Mouse (Mus musculus) lung, embryonic 14.5 days (tissue): ENCODE results near the gene Sik3. TPM values are rescaled to one million over a fixed set of nuclear protein-coding genes. Genes with fewer than 3 reads are reported as not detected.

ENCODE experiments used
- ATAC-seq: fragments of 200-750 bp; cut with Nextera tagmentation; 2 replicates; pipeline ENCODE4 v1.8.0; 2017; ENCODE audit warnings: mild to moderate bottlenecking, moderate TSS enrichment, moderate library complexity; ENCODE audit not compliant: insufficient read depth
- DNase-seq: peaks from one replicate; pipeline ENCODE4 v3.0.0-alpha.2; 2015
- H3K27ac ChIP-seq: fragments of 300-500 bp; sonication (generic); 2 replicates; pipeline ENCODE4 v1.5.1; 2014; ENCODE audit warnings: low read depth, mild to moderate bottlenecking, moderate library complexity
- H3K27me3 ChIP-seq: fragments of 300-500 bp; sonication (generic); 2 replicates; pipeline ENCODE4 v1.6.1; 2014; ENCODE audit warnings: low read length, control low read depth; ENCODE audit not compliant: insufficient read depth
- H3K36me3 ChIP-seq: fragments of 300-500 bp; sonication (generic); 2 replicates; pipeline ENCODE4 v1.6.1; 2014; ENCODE audit warnings: control low read depth; ENCODE audit not compliant: insufficient read depth
- H3K4me1 ChIP-seq: fragments of 300-500 bp; sonication (generic); 2 replicates; pipeline ENCODE4 v1.6.1; 2014; ENCODE audit warnings: antibody characterized with exemption, control low read depth; ENCODE audit not compliant: insufficient read depth
- H3K4me2 ChIP-seq: fragments of 300-500 bp; sonication (generic); 2 replicates; pipeline ENCODE4 v1.6.1; 2014; ENCODE audit warnings: mild to moderate bottlenecking
- H3K4me3 ChIP-seq: fragments of 300-500 bp; sonication (generic); 2 replicates; pipeline ENCODE4 v1.5.1; 2014; ENCODE audit warnings: low read depth, low read length
- H3K9ac ChIP-seq: fragments of 300-500 bp; sonication (generic); 2 replicates; pipeline ENCODE4 v1.6.1; 2014
- H3K9me3 ChIP-seq: fragments of 300-500 bp; sonication (generic); 2 replicates; pipeline ENCODE4 v1.6.1; 2016; ENCODE audit warnings: low read depth, low read length, control low read depth
- CTCF ChIP-seq: IDR thresholded peaks from 2 replicates; pipeline ENCODE4 v1.5.1; 2016; ENCODE audit warnings: antibody characterized with exemption, low read depth
- WGBS: fragments of 180-500 bp; shearing (Covaris S2); extraction: QIAGEN DNeasy Blood & Tissue Kit; methylation state at CpG from one replicate; pipeline ENCODE4 v1.1.7; 2014; 5-methylcytosine and 5-hydroxymethylcytosine counted together
- polyA plus RNA-seq: library from polyadenylated mRNA; unstranded; fragments of >200 nt; fragmentation: Nextera tagmentation; extraction: Ambion mirVana; gene quantifications from 2 replicates; pipeline ENCODE4 v1.2.1, GENCODE M21; 2014

Gene Sik3
- polyA plus RNA-seq, 1 experiment from 2014 or later = 15.7 TPM

DNA sequence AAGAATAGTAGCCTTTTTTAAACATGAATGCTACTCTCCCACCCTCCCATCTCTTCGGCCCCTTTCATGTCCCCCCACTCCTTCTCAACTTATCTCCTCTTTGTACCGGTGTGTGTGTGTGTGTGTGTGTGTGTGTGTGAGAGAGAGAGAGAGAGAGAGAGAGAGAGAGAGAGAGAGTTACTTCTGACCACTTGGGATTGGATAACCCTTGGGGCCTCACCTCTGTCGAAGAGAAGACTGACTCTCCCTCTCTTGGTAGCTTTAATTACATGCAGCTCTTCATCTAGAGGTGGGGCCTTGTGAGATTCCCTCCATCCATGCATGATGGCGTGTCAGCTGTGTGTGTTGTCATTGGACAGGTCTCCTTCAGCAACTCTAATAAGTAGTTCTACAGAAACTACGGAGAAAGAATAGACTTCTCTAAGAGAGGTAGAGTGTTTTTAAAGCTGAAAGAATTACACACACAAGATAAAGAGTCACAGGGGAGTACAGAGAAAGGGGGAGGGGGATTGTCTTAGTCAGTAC is 162.2 kb downstream of the Sik3 start:
- ATAC-seq = no peak
- DNase-seq = no peak
- no peak for TF ChIP-seq CTCF
- H3K27ac ChIP-seq = no peak overlapping the region
- no peaks in the 10 kb centered on the region for H3K27me3 ChIP-seq
- no peaks in the 10 kb centered on the region for H3K9me3 ChIP-seq
- H3K36me3 ChIP-seq = no peaks in the 10 kb centered on the region; the same call in 1 of the 2 replicates
- 60% methylated on average over 5 of the region's 5 CpGs for WGBS
- no peak overlapping the region for H3K4me3 ChIP-seq
- no peak overlapping the region for H3K9ac ChIP-seq
- H3K4me1 ChIP-seq = no peaks in the 10 kb centered on the region
- no peak overlapping the region for H3K4me2 ChIP-seq

DNA sequence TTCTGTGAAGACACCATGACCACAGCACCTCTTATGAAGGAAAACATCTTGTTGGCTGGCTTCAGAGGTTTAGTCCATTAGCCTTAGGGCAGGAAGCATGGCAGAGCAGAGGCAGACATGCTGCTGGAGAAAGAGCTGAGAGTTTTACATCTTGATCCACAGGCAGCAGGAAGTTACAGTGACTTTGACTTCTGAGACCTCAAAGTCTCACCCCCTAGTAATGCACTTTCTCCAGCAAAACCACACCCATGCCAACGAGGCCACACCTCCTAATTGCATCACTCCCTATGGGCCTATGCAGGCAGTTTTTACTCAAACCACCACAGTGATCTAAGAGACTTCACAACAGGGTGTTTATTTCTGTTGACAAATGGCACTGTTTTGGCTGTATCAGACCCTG is 162.7 kb downstream of the Sik3 start:
- Histone ChIP-seq H3K4me3 (no peak overlapping the region), H3K36me3 (no peaks in the 10 kb centered on the region; the same call in 1 of the 2 replicates), H3K4me2 (no peak overlapping the region), H3K9me3 (no peaks in the 10 kb centered on the region), H3K27me3 (no peaks in the 10 kb centered on the region), H3K27ac (no peak overlapping the region; the same call in 1 of the 2 replicates), H3K9ac (no peak overlapping the region), H3K4me1 (no peaks in the 10 kb centered on the region)
- 42% methylated on average over 1 of the region's 1 CpGs for WGBS
- DNase-seq (peak; percentile 61), ATAC-seq (no peak)
- TF ChIP-seq CTCF = no peak

DNA sequence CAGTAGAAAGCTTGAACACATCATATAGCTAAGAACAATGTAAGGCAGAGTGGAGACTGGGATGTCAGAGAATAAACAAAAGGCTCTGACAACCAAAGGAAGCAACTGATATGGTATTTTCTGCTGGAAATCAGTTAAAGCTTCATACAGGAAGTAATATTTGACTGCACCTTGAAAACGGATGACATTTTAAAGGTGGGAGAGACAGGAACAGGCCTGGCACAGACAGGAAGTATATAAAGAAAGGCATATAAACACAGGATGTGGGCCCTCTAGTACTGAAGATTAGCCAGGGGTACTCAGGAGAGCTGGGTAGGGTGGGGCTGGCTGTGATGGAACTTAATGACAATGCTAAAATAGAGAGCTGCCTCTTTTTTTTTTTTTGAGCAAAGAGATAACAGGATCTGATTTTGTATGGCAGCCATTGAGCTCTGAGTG is 163.3 kb downstream of the Sik3 start:
- Histone ChIP-seq H3K9ac (no peak overlapping the region), H3K4me1 (no peaks in the 10 kb centered on the region), H3K4me2 (no peak overlapping the region), H3K36me3 (no peaks in the 10 kb centered on the region; the same call in 1 of the 2 replicates), H3K27me3 (no peaks in the 10 kb centered on the region), H3K4me3 (no peak overlapping the region), H3K9me3 (no peaks in the 10 kb centered on the region), H3K27ac (peak overlapping the region; percentile 19; the same call in 1 of the 2 replicates)
- peak; percentile 52 for DNase-seq
- 36% methylated on average over 1 of the region's 1 CpGs for WGBS
- 0 out of 2 replicates have a peak, but pooled peaks have one; percentile 44 for ATAC-seq
- TF ChIP-seq CTCF = no peak

DNA sequence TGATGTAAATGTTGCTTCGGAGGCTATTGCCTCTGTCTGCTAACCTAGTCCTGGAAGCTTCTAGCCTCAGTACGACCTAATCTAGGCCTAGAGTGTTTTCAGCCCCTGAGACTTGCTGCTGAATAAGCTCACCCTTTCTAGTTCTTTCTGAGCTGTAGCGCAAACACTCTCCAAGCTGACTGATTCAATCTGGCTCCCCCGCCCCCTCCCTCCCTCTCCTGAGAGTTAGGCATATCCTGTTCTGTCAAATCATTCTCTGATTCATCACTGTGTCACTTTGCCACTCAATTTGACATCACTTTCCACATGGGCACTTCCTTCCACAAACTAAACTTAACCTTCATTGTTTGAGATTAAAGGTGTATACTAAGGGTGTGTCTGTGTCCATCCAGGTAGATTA is 164.0 kb downstream of the Sik3 start:
- H3K9me3 ChIP-seq = no peaks in the 10 kb centered on the region
- H3K9ac ChIP-seq = no peak overlapping the region
- H3K4me3 ChIP-seq = no peak overlapping the region
- H3K36me3 ChIP-seq = no peaks in the 10 kb centered on the region; the same call in 1 of the 2 replicates
- no peaks in the 10 kb centered on the region for H3K4me1 ChIP-seq
- H3K4me2 ChIP-seq = no peak overlapping the region
- H3K27me3 ChIP-seq = no peaks in the 10 kb centered on the region
- 61% methylated on average over 4 of the region's 4 CpGs for WGBS
- H3K27ac ChIP-seq = peak overlapping the region; percentile 19; the same call in 1 of the 2 replicates
- no peak for ATAC-seq
- no peak for TF ChIP-seq CTCF
- DNase-seq = no peak

DNA sequence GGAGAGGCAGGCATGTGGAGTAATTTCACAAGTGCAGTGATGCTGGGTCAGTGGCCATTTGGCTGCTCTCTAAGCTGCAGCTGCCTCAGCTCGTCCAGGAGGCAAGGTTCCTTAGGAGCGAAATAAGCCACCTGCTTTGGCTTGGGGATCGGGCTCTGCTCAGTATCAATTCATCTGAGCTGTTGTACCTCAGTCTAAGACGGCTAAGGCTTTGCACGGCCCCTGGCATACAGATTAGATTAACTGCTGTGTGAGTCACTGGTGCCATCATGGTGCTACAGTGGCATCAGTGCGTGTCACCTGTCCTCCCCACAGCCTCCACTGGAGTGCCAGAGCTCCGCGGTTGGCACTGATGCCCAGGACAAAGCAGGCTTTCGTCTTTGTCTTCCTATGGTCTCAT is 166.0 kb downstream of the Sik3 start:
- Histone ChIP-seq H3K4me3 (no peak overlapping the region), H3K9me3 (no peaks in the 10 kb centered on the region), H3K27ac (no peak overlapping the region), H3K4me2 (no peak overlapping the region), H3K36me3 (no peaks in the 10 kb centered on the region; the same call in 1 of the 2 replicates), H3K9ac (no peak overlapping the region), H3K27me3 (no peaks in the 10 kb centered on the region), H3K4me1 (no peaks in the 10 kb centered on the region)
- DNase-seq = no peak
- no peak for ATAC-seq
- WGBS = 84% methylated on average over 9 of the region's 9 CpGs
- no peak for TF ChIP-seq CTCF

DNA sequence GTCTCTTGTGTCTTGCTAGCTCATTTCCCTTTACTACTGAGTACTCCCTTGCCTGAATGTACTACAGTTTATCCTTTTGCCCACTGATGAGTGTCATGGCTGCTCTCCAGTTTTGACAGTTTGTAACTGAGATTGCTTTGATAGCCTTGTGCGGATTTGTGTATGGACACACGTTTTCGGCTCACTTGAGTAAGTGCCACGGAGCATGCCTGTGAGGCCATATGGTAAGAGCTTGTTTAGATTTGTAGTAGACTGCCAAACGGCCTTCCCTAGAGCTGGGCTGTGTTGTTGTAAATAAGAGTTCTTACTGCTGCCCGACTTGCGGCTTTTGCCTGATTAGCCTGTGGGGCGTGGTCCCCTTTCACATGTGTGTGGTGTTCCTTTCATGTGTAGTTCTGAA is 168.7 kb downstream of the Sik3 start:
- H3K4me1 ChIP-seq = no peaks in the 10 kb centered on the region
- ATAC-seq = peak; percentile 85
- H3K27ac ChIP-seq = no peak overlapping the region
- no peak overlapping the region for H3K4me3 ChIP-seq
- 49% methylated on average over 8 of the region's 8 CpGs for WGBS
- TF ChIP-seq CTCF = no peak
- no peak overlapping the region for H3K4me2 ChIP-seq
- H3K27me3 ChIP-seq = no peaks in the 10 kb centered on the region
- H3K36me3 ChIP-seq = no peaks in the 10 kb centered on the region; the same call in 1 of the 2 replicates
- no peaks in the 10 kb centered on the region for H3K9me3 ChIP-seq
- peak; percentile 86 for DNase-seq
- no peak overlapping the region for H3K9ac ChIP-seq

GRCm38 (mm10) chr9:46184542-46184941 is 171.9 kb downstream of the Sik3 start:
- DNase-seq = no peak

More at GRCm38 (mm10) chr9:46184542-46184941, 171.9 kb downstream of the Sik3 start:
- Histone ChIP-seq H3K9me3 (no peaks in the 10 kb centered on the region), H3K27me3 (no peaks in the 10 kb centered on the region), H3K4me2 (no peak overlapping the region), H3K4me1 (no peaks in the 10 kb centered on the region), H3K9ac (no peak overlapping the region), H3K27ac (peak overlapping the region; percentile 60), H3K4me3 (no peak overlapping the region), H3K36me3 (no peaks in the 10 kb centered on the region)
- WGBS = 61% methylated on average over 5 of the region's 5 CpGs
- no peak for TF ChIP-seq CTCF
- 0 out of 2 replicates have a peak, but pooled peaks have one; percentile 29 for ATAC-seq
